Mouse (Mus musculus) G1E (cell line): Measurements from ENCODE around the gene Zfp423. TPM values are rescaled to one million over a fixed set of nuclear protein-coding genes. Genes with fewer than 3 reads are reported as not detected.

ENCODE experiments used
- ATAC-seq: 2 replicates; pipeline ENCODE4 v1.8.0; 2016; ENCODE audit warnings: mild to moderate bottlenecking; ENCODE audit not compliant: insufficient number of reproducible peaks, poor library complexity, low FRiP score, severe bottlenecking; ENCODE audit errors: extremely low read depth
- DNase-seq: peaks from one replicate; pipeline ENCODE4 v3.0.0; 2012; ENCODE audit warnings: low spot score
- H3K27me3 ChIP-seq: 2 replicates; pipeline ENCODE4 v1.6.1; 2012; ENCODE audit warnings: mild to moderate bottlenecking, low read length, inconsistent platforms; ENCODE audit not compliant: insufficient read depth
- H3K36me3 ChIP-seq: replicated peaks from 2 replicates; pipeline ENCODE3; 2012; ENCODE audit warnings: mild to moderate bottlenecking, inconsistent platforms
- H3K4me1 ChIP-seq: 2 replicates; pipeline ENCODE4 v1.6.1; 2012; ENCODE audit warnings: low read depth, low read length, inconsistent platforms, mixed read lengths; ENCODE audit not compliant: insufficient read depth
- H3K4me3 ChIP-seq: 2 replicates; pipeline ENCODE4 v1.5.1; 2012; ENCODE audit warnings: low read depth, mild to moderate bottlenecking, inconsistent platforms, low read length, moderate library complexity, mixed read lengths
- H3K9me3 ChIP-seq: replicated peaks from 2 replicates; pipeline ENCODE4 v1.6.1; 2012; ENCODE audit warnings: inconsistent platforms
- CTCF ChIP-seq: IDR thresholded peaks from 2 replicates; pipeline ENCODE4 v1.5.1; 2012; ENCODE audit warnings: low read depth, low read length, inconsistent platforms, mixed read lengths
- GATA1 ChIP-seq: IDR thresholded peaks from 2 replicates; pipeline ENCODE4 v1.6.1; 2012; ENCODE audit warnings: borderline replicate concordance, low read length, inconsistent platforms, mixed read lengths
- GATA2 ChIP-seq: IDR thresholded peaks from 2 replicates; pipeline ENCODE4 v1.6.1; 2012; ENCODE audit warnings: low read depth, low read length, inconsistent platforms, borderline replicate concordance
- POLR2AphosphoS5 ChIP-seq: IDR thresholded peaks from 2 replicates; pipeline ENCODE4 v1.6.1; 2012; ENCODE audit warnings: low read depth, low read length, inconsistent platforms; ENCODE audit not compliant: insufficient replicate concordance
- TAL1 ChIP-seq: conservative IDR thresholded peaks from 2 replicates; pipeline ENCODE4 v1.6.1; 2012; ENCODE audit warnings: low read depth, low read length, inconsistent platforms, mixed read lengths
- polyA plus RNA-seq: library from polyadenylated mRNA; stranded (reverse); fragments of >175 nt; gene quantifications from 2 replicates; pipeline ENCODE4 v1.2.3, GENCODE M21; 2012
- total RNA-seq, 2 experiments: library from RNA; stranded (forward) in 1 of 2; stranded (reverse) in 1 of 2; fragments of 200-1000 nt in 1 of 2; fragments of >200 nt in 1 of 2; fragmentation: Nextera tagmentation in 1 of 2; gene quantifications; 2 replicates each; pipeline ENCODE4 v1.2.3; 2014 to 2017

Gene Zfp423
- total and polyA plus RNA-seq, 3 experiments = not detected

- TF ChIP-seq TAL1 (no peak), POLR2AphosphoS5 (no peak), CTCF (no peak), GATA2 (no peak), GATA1 (no peak)
- Histone ChIP-seq H3K4me3 (no peak overlapping the region), H3K9me3 (peaks cover 94% of the 10 kb centered on the region), H3K27me3 (no peaks in the 10 kb centered on the region), H3K4me1 (no peaks in the 10 kb centered on the region), H3K36me3 (no peaks in the 10 kb centered on the region)
- no peak for DNase-seq
- ATAC-seq = no peak
Observed at GRCm38 (mm10) chr8:87734496-87734895, 224.9 kb downstream of the Zfp423 start.

DNA sequence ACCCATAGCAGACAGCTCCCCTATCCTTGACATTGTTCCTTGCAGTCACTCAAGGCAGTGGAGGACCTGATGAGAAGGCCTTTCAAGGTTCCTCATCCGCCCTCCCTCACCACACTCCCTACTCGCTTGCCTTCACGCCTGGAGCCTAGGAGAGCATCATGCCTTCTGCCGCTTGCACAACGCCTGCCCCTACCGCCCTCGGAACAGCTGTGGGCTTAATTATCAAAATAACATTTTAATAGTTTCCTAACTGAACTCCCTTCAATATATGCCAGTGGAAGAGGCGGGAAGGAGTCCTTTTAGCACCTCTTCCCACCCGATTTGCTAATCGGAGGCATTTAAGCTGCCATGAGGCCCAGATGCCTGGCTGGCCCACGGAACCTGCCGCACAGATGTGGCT lies 228.3 kb downstream of the Zfp423 start:
- DNase-seq (no peak), ATAC-seq (no peak)
- Histone ChIP-seq H3K4me3 (no peak overlapping the region), H3K27me3 (no peaks in the 10 kb centered on the region), H3K9me3 (peaks cover 96% of the 10 kb centered on the region), H3K36me3 (no peaks in the 10 kb centered on the region), H3K4me1 (no peaks in the 10 kb centered on the region)
- TF ChIP-seq POLR2AphosphoS5 (no peak), TAL1 (no peak), GATA2 (no peak), GATA1 (no peak), CTCF (no peak)

DNA sequence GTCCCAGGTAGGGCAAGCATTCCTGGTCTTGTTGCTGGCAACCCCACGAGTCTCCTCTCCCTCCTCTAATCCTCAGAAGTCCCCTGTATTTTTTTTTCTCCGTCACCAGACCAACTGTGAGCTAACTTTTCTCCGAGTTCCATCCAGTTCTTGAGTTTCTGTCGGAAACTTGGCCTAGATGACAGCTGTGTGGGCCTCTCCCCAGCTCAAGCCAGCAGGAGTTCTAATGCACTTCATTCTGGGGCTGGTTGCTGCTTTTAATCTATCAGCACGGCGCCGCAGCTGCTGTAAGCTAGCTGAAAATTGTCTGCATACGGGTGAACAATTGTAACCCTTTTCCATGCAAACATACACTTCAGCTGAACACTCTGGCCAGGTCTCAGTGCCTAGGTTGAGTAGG lies 236.4 kb downstream of the Zfp423 start:
- H3K9me3 ChIP-seq = peaks cover 83% of the 10 kb centered on the region
- H3K4me3 ChIP-seq = no peak overlapping the region
- no peak for ATAC-seq
- no peaks in the 10 kb centered on the region for H3K27me3 ChIP-seq
- TF ChIP-seq POLR2AphosphoS5 (no peak), TAL1 (no peak), GATA1 (no peak), CTCF (no peak), GATA2 (no peak)
- no peaks in the 10 kb centered on the region for H3K4me1 ChIP-seq
- DNase-seq = no peak
- H3K36me3 ChIP-seq = no peaks in the 10 kb centered on the region

GRCm38 (mm10) chr8:87719137-87719815 lies 240.1 kb downstream of the Zfp423 start:
- Histone ChIP-seq H3K27me3 (no peaks in the 10 kb centered on the region), H3K9me3 (peaks cover 81% of the 10 kb centered on the region), H3K4me1 (no peaks in the 10 kb centered on the region), H3K4me3 (no peak overlapping the region), H3K36me3 (no peaks in the 10 kb centered on the region)
- TF ChIP-seq CTCF (no peak), TAL1 (no peak), POLR2AphosphoS5 (no peak), GATA2 (no peak)
- no peak for ATAC-seq
- no peak for DNase-seq

DNA sequence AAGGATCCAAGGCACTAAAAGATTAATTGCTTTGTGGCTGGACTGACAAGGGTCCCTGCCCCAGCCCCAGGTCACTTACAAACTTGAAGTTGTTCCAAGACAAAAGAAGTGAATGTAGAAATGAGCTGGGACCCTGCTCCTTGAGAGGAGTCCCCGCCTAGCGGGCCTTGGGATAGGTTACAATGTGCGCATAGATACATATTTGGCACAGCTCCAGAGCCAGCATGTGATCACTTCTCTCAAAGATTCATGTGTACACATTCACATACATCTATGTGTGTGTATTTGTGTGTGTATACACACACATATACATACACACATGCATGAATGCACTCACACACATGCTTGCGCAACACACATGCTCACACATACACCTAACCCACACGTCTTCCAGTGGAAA lies 241.9 kb downstream of the Zfp423 start:
- Histone ChIP-seq H3K4me3 (no peak overlapping the region), H3K36me3 (no peaks in the 10 kb centered on the region), H3K27me3 (no peaks in the 10 kb centered on the region), H3K4me1 (no peaks in the 10 kb centered on the region), H3K9me3 (peaks cover 76% of the 10 kb centered on the region)
- DNase-seq = no peak
- TF ChIP-seq POLR2AphosphoS5 (no peak), GATA2 (no peak), CTCF (no peak), TAL1 (no peak), GATA1 (no peak)
- ATAC-seq = no peak

GRCm38 (mm10) chr8:87716726-87717248 lies 242.6 kb downstream of the Zfp423 start:
- DNase-seq = no peak

More at GRCm38 (mm10) chr8:87716726-87717248, 242.6 kb downstream of the Zfp423 start:
- H3K27me3 ChIP-seq = no peaks in the 10 kb centered on the region
- no peaks in the 10 kb centered on the region for H3K36me3 ChIP-seq
- TF ChIP-seq CTCF (no peak), GATA1 (no peak), GATA2 (no peak), TAL1 (no peak), POLR2AphosphoS5 (no peak)
- no peak overlapping the region; the same call in 1 of the 2 replicates for H3K4me3 ChIP-seq
- H3K9me3 ChIP-seq = peaks cover 75% of the 10 kb centered on the region
- H3K4me1 ChIP-seq = no peaks in the 10 kb centered on the region
- no peak for ATAC-seq
